Mouse (Mus musculus): ENCODE results near the gene Pappa2.

The Pappa2 gene

DNA sequence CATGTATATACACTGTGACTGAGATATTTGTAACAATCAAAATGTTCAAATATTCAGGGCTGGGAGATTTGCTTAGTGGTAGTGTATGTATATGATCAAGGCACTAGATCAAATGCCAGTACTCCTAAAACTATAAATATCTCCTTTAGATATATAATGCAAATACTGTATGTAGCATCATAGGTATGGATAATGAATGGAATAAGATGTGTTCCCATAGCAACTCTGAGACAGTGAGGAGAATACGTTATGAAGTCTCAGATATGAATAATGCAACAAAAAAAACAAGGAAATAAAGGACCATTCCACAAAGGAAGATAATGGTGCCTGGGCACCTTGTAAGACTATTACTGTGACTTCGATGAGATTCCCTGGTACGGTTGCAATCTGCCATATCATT lies 45.8 kb downstream of the Pappa2 start:
- H3K36me3 ChIP-seq (ENCODE audit: control insufficient read depth, insufficient read depth, low read length, poor library complexity, severe bottlenecking), result no peaks in the 10 kb centered on the region
- DNase-seq (ENCODE audit: low read depth, low spot score), result no peak
- no peaks in the 10 kb centered on the region for H3K27me3 ChIP-seq (ENCODE audit: control insufficient read depth, insufficient read depth, low read length, poor library complexity, severe bottlenecking)

DNA sequence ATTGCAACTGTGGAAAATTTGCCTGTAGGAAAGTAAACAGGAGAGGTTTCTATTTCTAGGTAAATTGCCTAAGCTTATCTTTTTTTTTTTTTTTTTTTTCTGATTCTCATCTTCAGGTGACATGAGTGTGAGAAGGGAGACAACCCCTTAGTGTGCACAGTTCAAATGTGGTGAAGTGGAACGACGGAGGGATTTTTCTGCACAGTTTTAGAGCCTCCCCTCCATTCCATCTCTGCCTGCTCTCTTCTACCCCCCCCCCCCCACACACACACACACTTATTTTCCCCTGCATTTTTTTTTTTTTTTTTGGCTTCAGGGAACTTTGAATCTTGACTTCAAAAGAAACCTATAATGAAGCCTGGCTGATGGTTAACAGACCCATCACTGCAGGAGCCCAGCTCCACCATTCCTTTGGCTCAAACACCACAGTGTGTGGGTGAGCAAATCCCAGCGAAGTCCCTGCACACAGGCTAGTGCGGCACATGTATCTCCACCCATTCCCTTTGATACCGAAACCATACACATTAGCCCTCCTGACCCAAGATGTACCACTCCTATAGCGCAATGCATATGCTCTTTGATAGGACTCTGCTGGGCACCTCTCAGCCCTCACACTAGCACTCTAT lies 49.0 kb downstream of the Pappa2 start:
- no peak for DNase-seq (ENCODE audit: low read depth, low spot score)
- no peaks in the 10 kb centered on the region for H3K36me3 ChIP-seq (ENCODE audit: control insufficient read depth, insufficient read depth, low read length, poor library complexity, severe bottlenecking)
- H3K27me3 ChIP-seq (ENCODE audit: control insufficient read depth, insufficient read depth, low read length, poor library complexity, severe bottlenecking), result no peaks in the 10 kb centered on the region

DNA sequence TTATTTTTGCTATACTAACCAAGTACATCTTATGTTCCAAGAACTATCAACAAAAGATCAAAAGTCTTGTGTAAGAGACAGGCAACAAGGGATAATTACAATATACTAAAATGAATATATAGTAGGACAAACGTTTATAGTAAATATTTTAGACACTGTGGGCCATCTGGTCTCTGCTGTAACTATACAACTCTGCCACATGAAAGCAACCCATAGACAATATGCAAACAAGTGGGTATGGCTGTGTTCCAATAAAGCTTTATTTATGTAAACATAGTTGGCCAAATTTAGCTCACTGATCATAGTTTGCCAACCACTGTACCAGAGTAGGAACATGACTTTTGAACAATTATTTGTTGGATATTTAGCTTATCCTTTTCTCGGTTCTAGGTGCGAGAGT lies 50.9 kb downstream of the Pappa2 start:
- Histone ChIP-seq H3K36me3 (ENCODE audit: control insufficient read depth, insufficient read depth, low read length, poor library complexity, severe bottlenecking) (no peaks in the 10 kb centered on the region), H3K27me3 (ENCODE audit: control insufficient read depth, insufficient read depth, low read length, poor library complexity, severe bottlenecking) (no peaks in the 10 kb centered on the region)
- DNase-seq (ENCODE audit: low read depth, low spot score), result no peak

DNA sequence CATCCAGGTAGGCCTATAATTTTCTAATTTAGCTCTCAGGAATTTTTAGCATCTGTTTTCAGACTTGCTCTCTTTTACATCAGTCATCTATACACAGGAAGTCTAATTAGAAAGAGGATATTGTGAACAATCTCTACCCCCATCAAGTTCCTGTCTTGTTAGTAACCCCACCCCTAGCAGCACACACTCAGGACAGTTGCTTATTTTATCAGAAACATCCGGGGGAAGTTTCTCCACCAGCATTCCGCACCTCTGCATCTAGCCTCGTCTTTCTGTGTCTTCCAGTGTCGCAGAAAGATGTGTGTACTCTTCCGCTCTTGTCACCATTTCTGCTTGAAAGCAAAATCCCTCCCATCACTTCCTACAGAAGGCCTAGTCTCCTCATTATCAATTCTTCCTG lies 59.8 kb downstream of the Pappa2 start:
- no peaks in the 10 kb centered on the region for H3K36me3 ChIP-seq (ENCODE audit: control insufficient read depth, insufficient read depth, low read length, poor library complexity, severe bottlenecking)
- DNase-seq (ENCODE audit: low read depth, low spot score), result no peak

DNA sequence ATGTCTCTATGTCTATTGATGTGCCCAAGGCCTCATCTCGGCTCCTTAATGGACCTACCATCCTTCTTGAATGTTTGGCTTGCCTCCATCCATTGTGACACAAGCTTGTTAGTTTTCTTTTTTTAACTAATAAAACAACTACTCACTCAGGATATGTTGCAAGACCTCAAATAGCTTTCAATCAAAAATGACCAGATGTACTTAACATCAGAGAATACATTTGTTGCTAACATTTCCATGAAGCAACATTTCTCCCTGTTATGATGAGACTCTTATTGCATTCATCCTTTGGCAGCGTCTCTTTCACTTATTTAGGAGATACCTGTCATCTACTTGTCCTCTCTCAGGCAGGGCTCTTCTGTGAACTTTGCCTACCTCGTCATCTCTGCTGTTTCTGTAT lies 61.4 kb downstream of the Pappa2 start:
- no peaks in the 10 kb centered on the region for H3K36me3 ChIP-seq (ENCODE audit: control insufficient read depth, insufficient read depth, low read length, poor library complexity, severe bottlenecking)
- no peak for DNase-seq (ENCODE audit: low read depth, low spot score)
- H3K27me3 ChIP-seq (ENCODE audit: control insufficient read depth, insufficient read depth, low read length, poor library complexity, severe bottlenecking), result no peaks in the 10 kb centered on the region

More for the DNA sequence above, 59.8 kb downstream of the Pappa2 start:
- H3K27me3 ChIP-seq (ENCODE audit: control insufficient read depth, insufficient read depth, low read length, poor library complexity, severe bottlenecking), result no peaks in the 10 kb centered on the region

DNA sequence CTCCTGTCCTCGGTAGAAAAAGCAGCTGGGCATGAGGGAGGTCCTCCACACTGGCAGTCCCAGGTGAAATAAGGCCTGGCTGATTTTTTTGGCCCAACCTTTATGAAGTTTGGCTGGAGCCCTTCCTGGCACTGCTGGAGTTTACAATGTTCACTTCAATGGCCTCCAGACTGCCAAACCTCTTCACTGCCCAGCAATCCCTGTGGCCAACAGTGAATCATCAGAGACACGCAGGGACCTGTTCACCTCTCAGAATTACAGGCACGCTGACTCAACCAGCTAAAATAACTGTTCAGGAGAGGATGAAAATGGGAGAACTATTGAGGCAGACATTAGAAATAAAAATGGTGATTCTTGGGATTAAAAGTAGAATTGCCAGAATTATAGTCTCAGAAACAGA lies 63.2 kb downstream of the Pappa2 start:
- no peak for DNase-seq (ENCODE audit: low read depth, low spot score)
- no peaks in the 10 kb centered on the region for H3K36me3 ChIP-seq (ENCODE audit: control insufficient read depth, insufficient read depth, low read length, poor library complexity, severe bottlenecking)
- H3K27me3 ChIP-seq (ENCODE audit: control insufficient read depth, insufficient read depth, low read length, poor library complexity, severe bottlenecking), result no peaks in the 10 kb centered on the region

- Histone ChIP-seq H3K27me3 (ENCODE audit: control insufficient read depth, insufficient read depth, low read length, poor library complexity, severe bottlenecking) (no peaks in the 10 kb centered on the region), H3K36me3 (ENCODE audit: control insufficient read depth, insufficient read depth, low read length, poor library complexity, severe bottlenecking) (no peaks in the 10 kb centered on the region)
- no peak for DNase-seq (ENCODE audit: low read depth, low spot score)
These were observed 64.7 kb downstream of the Pappa2 start for GRCm38 (mm10) chr1:158915592-158915991.

DNA sequence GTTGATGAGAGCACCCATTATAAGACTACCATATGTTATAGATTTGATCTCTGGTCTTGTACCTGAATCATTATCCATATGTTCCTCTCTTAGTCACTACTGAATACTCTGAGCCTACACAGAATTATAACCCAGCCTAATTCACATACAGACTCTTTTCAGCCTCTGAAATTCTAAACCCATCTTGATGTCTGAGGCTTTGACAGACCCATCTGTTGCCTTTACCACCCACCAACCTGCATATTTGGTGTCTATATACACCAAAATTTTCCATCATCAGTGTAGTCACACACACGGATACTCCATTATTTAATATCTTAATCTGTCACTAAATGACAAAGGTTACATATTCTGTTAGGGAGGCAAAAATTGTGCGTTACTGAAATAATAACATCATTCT lies 69.6 kb downstream of the Pappa2 start:
- DNase-seq (ENCODE audit: low read depth, low spot score), result no peak
- H3K27me3 ChIP-seq (ENCODE audit: control insufficient read depth, insufficient read depth, low read length, poor library complexity, severe bottlenecking), result no peaks in the 10 kb centered on the region
- H3K36me3 ChIP-seq (ENCODE audit: control insufficient read depth, insufficient read depth, low read length, poor library complexity, severe bottlenecking), result no peaks in the 10 kb centered on the region

GRCm38 (mm10) chr1:158897339-158897738 lies 83.0 kb downstream of the Pappa2 start:
- no peaks in the 10 kb centered on the region for H3K27me3 ChIP-seq (ENCODE audit: control insufficient read depth, insufficient read depth, low read length, poor library complexity, severe bottlenecking)
- no peaks in the 10 kb centered on the region for H3K36me3 ChIP-seq (ENCODE audit: control insufficient read depth, insufficient read depth, low read length, poor library complexity, severe bottlenecking)
- DNase-seq (ENCODE audit: low read depth, low spot score), result no peak

GRCm38 (mm10) chr1:158894441-158894840 lies 85.8 kb downstream of the Pappa2 start:
- Histone ChIP-seq H3K36me3 (ENCODE audit: control insufficient read depth, insufficient read depth, low read length, poor library complexity, severe bottlenecking) (no peaks in the 10 kb centered on the region), H3K27me3 (ENCODE audit: control insufficient read depth, insufficient read depth, low read length, poor library complexity, severe bottlenecking) (no peaks in the 10 kb centered on the region)
- DNase-seq (ENCODE audit: low read depth, low spot score), result no peak

DNA sequence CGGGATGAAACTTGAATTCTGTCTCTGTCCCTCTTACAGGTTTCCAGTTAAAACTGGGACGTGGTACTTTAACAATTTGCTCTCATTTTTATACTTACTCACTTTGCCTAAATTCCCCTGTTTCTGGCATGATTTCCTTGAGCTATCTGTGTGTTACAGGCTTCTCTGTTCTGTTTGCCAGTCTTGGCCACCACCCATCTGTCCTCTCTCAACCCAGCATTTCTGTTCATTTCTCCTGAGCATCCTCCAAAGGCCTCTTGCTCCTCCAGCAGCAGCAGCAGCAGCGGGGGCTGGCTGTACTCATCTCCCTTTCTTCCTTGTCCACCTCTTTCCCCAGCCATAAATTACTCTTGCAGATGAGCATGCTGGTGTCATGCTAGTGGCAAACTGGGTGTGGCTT lies 104.8 kb downstream of the Pappa2 start:
- no peak for DNase-seq (ENCODE audit: low read depth, low spot score)
- Histone ChIP-seq H3K36me3 (ENCODE audit: control insufficient read depth, insufficient read depth, low read length, poor library complexity, severe bottlenecking) (no peaks in the 10 kb centered on the region), H3K27me3 (ENCODE audit: control insufficient read depth, insufficient read depth, low read length, poor library complexity, severe bottlenecking) (no peaks in the 10 kb centered on the region)

- DNase-seq (ENCODE audit: low read depth, low spot score), result no peak
- Histone ChIP-seq H3K36me3 (ENCODE audit: control insufficient read depth, insufficient read depth, low read length, poor library complexity, severe bottlenecking) (no peaks in the 10 kb centered on the region), H3K27me3 (ENCODE audit: control insufficient read depth, insufficient read depth, low read length, poor library complexity, severe bottlenecking) (no peaks in the 10 kb centered on the region)
These were observed 105.7 kb downstream of the Pappa2 start for GRCm38 (mm10) chr1:158874552-158875077.

DNA sequence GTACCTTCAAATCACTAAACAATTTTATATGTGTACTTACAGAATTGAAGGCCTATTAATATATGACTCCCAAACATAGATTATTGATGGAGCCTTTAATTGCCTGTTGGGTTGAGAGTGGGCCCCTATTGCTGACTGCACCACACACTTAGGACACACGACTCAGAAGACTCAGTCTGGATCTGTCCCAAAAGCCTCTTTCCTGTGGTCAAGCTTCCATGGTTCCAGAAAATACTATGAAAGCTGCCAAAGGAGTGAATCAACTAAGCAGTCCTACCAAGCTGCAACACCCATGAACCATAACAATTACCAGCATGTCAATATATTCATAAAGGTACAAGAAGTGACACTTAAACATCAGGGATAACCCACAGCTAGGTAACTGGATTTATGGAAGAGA lies 106.7 kb downstream of the Pappa2 start:
- no peaks in the 10 kb centered on the region for H3K36me3 ChIP-seq (ENCODE audit: control insufficient read depth, insufficient read depth, low read length, poor library complexity, severe bottlenecking)
- no peak for DNase-seq (ENCODE audit: low read depth, low spot score)
- H3K27me3 ChIP-seq (ENCODE audit: control insufficient read depth, insufficient read depth, low read length, poor library complexity, severe bottlenecking), result no peaks in the 10 kb centered on the region

- DNase-seq (ENCODE audit: low read depth, low spot score), result no peak
- Histone ChIP-seq H3K36me3 (ENCODE audit: control insufficient read depth, insufficient read depth, low read length, poor library complexity, severe bottlenecking) (no peaks in the 10 kb centered on the region), H3K27me3 (ENCODE audit: control insufficient read depth, insufficient read depth, low read length, poor library complexity, severe bottlenecking) (no peaks in the 10 kb centered on the region)
These were observed 108.9 kb downstream of the Pappa2 start for GRCm38 (mm10) chr1:158871401-158871800.

DNA sequence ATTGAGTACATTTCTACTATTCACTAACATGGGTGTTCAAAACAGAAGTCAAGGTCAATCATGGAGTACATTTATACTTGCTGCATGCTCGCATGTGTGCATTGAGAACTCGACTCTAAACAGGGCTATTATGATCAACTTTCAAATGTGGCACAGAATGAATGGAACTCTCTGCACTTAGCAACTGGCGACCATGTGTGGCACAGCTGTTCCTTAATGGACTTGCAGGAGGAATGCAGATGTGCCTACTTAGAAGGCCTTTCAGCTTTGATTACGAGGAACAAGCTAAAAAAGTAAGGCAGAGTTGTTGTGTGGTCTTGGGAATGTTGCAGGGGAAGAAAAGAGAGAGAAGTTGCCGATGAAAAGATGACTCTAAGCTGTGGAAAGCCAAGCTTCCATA lies 120.1 kb downstream of the Pappa2 start:
- no peaks in the 10 kb centered on the region for H3K27me3 ChIP-seq (ENCODE audit: control insufficient read depth, insufficient read depth, low read length, poor library complexity, severe bottlenecking)
- H3K36me3 ChIP-seq (ENCODE audit: control insufficient read depth, insufficient read depth, low read length, poor library complexity, severe bottlenecking), result no peaks in the 10 kb centered on the region
- no peak for DNase-seq (ENCODE audit: low read depth, low spot score)

Measured in splenic B cell, adult 2 months (primary cell).